Mouse (Mus musculus): ENCODE measurements around the gene Clcnkb. TPM values are rescaled to one million over a fixed set of nuclear protein-coding genes. Genes with fewer than 3 reads are reported as not detected.

The Clcnkb gene
- polyA plus RNA-seq, 1 experiment: 0.68 TPM

DNA sequence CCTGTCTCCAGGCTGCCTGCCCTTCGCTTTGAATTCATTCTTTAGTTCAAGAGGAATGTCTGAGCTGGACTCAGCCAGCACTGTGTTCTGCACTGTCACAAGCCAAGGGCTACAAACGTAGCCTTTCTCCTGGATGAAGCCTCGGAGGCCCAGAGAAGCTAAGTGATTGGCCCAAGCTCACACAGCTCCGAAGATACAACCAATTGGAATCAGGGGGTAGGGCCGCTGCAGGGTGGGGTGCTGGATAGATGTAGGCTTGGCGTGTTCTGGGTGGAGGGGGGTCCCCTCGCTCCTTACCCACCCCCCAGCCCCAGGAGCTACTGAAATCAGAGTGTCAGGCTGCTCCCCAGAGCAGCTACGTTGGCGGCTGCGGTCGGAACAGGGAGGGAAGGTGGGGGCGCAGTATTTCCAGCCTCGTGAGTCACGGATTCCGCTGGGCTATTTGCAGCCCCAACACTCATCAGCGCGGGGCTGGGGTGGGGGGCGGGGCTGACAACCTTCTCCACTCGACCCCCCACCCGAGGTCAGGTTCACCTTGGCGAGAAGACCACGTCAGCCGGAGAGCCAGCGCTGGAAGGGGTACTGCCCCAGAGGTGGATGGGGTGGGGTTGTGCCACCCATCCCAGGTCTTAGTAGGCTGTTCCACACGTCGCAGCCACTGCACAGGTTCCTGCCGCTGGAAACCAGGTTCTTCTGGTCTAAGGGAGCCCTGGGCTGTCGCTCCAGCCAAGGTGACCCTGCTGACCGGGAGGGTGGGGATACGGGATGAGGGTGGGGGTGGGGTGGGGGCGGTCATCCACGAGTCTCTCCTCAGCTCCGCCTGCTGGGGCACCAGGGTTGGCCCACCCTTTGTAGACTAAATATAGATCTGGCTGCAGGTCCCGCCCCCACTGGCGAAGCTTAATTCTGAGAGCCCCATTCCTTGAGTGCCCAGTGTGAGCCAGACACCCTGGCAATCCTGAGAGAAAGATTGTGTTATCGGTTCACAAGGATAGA is 10.0 kb upstream of the Clcnkb start:
- peaks cover 28% of the 10 kb centered on the region for H3K4me1 ChIP-seq (ENCODE audit: control insufficient read depth, insufficient read depth, low read length)
- peak overlapping the region; percentile 10; the same call in 1 of the 2 replicates for H3K4me3 ChIP-seq (ENCODE audit: control insufficient read depth, low read depth, low read length)
- no peak for TF ChIP-seq POLR2A (IDR thresholded peaks at IDR 0.05; ENCODE audit: control insufficient read depth, low read depth, low read length)
- TF ChIP-seq CTCF (IDR thresholded peaks at IDR 0.05; ENCODE audit: control insufficient read depth, insufficient read depth, insufficient replicate concordance, low read depth, low read length): no peak
- H3K27ac ChIP-seq (ENCODE audit: control insufficient read depth, insufficient read depth, low read depth, low read length): no peak overlapping the region
- H3K27me3 ChIP-seq (ENCODE audit: control insufficient read depth, insufficient read depth, low read length): no peaks in the 10 kb centered on the region
- H3K36me3 ChIP-seq (ENCODE audit: control insufficient read depth, insufficient read depth, low read length): no peaks in the 10 kb centered on the region

DNA sequence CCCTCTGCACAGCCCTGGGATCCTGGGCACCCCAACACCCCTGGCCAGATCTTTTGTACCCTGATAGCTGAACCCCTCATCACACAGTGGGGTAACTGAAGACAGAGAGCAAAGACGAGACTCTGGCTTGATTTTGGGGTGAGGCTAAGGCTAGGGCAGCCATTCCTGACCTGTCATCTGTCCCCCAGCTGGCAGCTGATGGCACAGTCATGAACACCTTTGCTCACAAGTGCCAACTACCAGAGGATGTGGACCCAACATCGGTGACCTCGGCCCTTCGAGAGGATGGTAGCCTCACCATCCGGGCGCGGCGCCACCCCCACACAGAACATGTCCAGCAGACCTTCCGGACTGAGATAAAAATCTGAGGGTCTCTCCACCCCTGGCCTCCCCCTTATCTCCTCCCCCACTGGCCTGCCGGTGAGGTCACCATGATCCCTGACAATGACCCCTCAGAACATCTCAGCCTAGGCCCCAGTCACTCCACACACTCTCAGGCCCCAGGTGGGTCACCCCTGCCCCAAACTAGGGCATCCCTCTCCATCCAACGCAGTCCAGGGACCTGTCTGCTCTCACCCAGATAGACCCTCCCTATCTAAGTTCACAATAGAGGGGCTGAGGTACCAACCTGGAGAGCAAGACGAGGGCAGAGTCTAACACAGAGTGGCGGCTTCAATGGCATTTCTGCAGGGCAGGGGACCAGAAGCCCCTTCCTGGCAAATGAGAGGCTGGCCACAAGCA is 8.0 kb upstream of the Clcnkb start:
- Histone ChIP-seq H3K4me3 (ENCODE audit: control insufficient read depth, low read depth, low read length) (no peak overlapping the region), H3K27ac (ENCODE audit: control insufficient read depth, insufficient read depth, low read depth, low read length) (no peak overlapping the region), H3K27me3 (ENCODE audit: control insufficient read depth, insufficient read depth, low read length) (no peaks in the 10 kb centered on the region), H3K4me1 (ENCODE audit: control insufficient read depth, insufficient read depth, low read length) (peaks cover 33% of the 10 kb centered on the region), H3K36me3 (ENCODE audit: control insufficient read depth, insufficient read depth, low read length) (no peaks in the 10 kb centered on the region)
- TF ChIP-seq POLR2A (IDR thresholded peaks at IDR 0.05; ENCODE audit: control insufficient read depth, low read depth, low read length): no peak
- no peak for TF ChIP-seq CTCF (IDR thresholded peaks at IDR 0.05; ENCODE audit: control insufficient read depth, insufficient read depth, insufficient replicate concordance, low read depth, low read length)

DNA sequence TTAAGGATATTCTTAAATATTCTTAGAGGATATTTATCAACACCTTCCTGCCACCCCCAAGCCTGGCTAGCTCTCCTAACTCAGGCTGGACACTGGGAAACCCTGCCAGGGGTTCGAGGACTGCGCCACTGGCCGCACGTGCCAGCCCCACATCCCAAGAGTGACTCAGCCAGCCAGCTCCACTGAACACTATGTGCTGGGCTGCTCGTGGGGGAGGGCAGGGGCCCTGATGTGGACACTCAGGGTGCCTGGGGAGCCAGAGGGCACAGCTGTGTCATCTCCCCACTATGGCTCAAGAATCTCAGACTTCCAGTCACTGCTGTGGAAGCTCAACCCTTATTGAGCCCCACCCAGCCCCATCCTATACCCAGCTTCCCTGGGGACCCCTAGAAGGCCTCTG is 7.5 kb upstream of the Clcnkb start:
- no peak overlapping the region for H3K27ac ChIP-seq (ENCODE audit: control insufficient read depth, insufficient read depth, low read depth, low read length)
- no peak overlapping the region for H3K4me3 ChIP-seq (ENCODE audit: control insufficient read depth, low read depth, low read length)
- no peaks in the 10 kb centered on the region for H3K27me3 ChIP-seq (ENCODE audit: control insufficient read depth, insufficient read depth, low read length)
- H3K4me1 ChIP-seq (ENCODE audit: control insufficient read depth, insufficient read depth, low read length): peaks cover 33% of the 10 kb centered on the region
- TF ChIP-seq POLR2A (IDR thresholded peaks at IDR 0.05; ENCODE audit: control insufficient read depth, low read depth, low read length) (no peak), CTCF (IDR thresholded peaks at IDR 0.05; ENCODE audit: control insufficient read depth, insufficient read depth, insufficient replicate concordance, low read depth, low read length) (no peak)
- H3K36me3 ChIP-seq (ENCODE audit: control insufficient read depth, insufficient read depth, low read length): no peaks in the 10 kb centered on the region

DNA sequence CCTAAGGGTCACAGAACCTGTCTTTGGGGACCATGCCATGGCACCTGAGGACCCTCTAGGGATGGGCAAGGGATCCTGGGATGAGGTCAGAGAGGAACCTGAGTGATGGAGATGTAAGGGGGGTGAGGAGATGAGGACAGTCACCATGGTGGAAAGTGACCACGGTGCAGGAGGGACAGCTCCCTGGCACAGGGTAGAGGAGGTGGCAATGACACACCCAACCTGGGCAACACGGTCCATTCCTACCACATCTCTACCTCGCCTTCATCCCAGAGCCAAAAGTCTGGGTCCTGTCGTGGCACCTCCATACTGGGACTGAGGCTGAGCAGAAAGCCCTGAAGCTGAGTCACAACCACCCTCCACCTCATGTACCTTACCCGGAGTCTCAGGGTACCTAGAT is 7.0 kb upstream of the Clcnkb start:
- no peak for TF ChIP-seq CTCF (IDR thresholded peaks at IDR 0.05; ENCODE audit: control insufficient read depth, insufficient read depth, insufficient replicate concordance, low read depth, low read length)
- TF ChIP-seq POLR2A (IDR thresholded peaks at IDR 0.05; ENCODE audit: control insufficient read depth, low read depth, low read length): no peak
- Histone ChIP-seq H3K4me3 (ENCODE audit: control insufficient read depth, low read depth, low read length) (peak overlapping the region; percentile 71), H3K27me3 (ENCODE audit: control insufficient read depth, insufficient read depth, low read length) (no peaks in the 10 kb centered on the region), H3K36me3 (ENCODE audit: control insufficient read depth, insufficient read depth, low read length) (no peaks in the 10 kb centered on the region), H3K27ac (ENCODE audit: control insufficient read depth, insufficient read depth, low read depth, low read length) (peak overlapping the region; percentile 38; the same call in 1 of the 2 replicates), H3K4me1 (ENCODE audit: control insufficient read depth, insufficient read depth, low read length) (peaks cover 33% of the 10 kb centered on the region)

DNA sequence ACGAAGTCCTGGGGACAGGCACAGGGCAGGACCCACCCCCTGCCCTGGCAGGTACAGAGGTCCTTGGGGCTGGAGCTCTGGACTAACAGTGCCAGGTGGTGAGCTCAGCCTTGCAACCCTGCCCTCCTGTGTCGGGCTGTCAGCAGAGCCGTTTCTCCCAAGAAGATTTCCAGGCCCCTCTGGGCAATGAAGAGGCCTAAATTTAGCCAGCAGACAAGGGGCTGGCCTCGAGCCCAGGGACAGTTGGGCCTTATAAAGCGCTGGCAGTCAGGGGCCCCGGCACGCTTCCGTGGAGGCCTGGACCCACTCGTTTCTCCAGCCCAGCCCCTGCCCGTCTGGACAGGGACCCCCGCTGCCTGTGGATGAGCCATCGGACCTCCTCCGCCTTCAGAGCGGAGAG is 5.6 kb upstream of the Clcnkb start:
- Histone ChIP-seq H3K4me1 (ENCODE audit: control insufficient read depth, insufficient read depth, low read length) (peaks cover 33% of the 10 kb centered on the region), H3K4me3 (ENCODE audit: control insufficient read depth, low read depth, low read length) (peak overlapping the region; percentile 71), H3K27ac (ENCODE audit: control insufficient read depth, insufficient read depth, low read depth, low read length) (0 out of 2 replicates have a peak overlapping the region, but pooled peaks have one; percentile 2), H3K36me3 (ENCODE audit: control insufficient read depth, insufficient read depth, low read length) (no peaks in the 10 kb centered on the region), H3K27me3 (ENCODE audit: control insufficient read depth, insufficient read depth, low read length) (no peaks in the 10 kb centered on the region)
- no peak for TF ChIP-seq POLR2A (IDR thresholded peaks at IDR 0.05; ENCODE audit: control insufficient read depth, low read depth, low read length)

DNA sequence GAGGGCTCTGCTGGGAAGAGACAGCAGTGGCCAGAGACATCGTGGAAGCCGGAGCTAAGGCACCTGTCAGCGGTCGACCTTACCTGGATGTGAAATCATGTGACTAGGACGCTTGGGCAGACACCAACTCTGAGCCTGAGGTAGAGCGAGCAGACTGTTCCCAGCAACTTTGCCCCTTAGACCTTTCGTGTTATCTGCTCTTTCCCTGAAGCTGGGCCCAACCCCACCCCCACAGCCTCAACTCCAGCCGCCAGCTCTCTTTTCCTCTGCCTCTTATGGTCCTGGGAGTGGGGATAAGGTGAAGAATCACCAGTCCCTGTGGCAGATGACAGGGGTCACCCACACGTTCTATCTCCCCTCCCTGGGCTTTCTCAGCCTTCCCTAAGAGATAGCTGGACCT is 5.1 kb upstream of the Clcnkb start:
- Histone ChIP-seq H3K36me3 (ENCODE audit: control insufficient read depth, insufficient read depth, low read length) (no peaks in the 10 kb centered on the region), H3K27me3 (ENCODE audit: control insufficient read depth, insufficient read depth, low read length) (no peaks in the 10 kb centered on the region), H3K4me3 (ENCODE audit: control insufficient read depth, low read depth, low read length) (peak overlapping the region; percentile 71), H3K4me1 (ENCODE audit: control insufficient read depth, insufficient read depth, low read length) (peaks cover 34% of the 10 kb centered on the region), H3K27ac (ENCODE audit: control insufficient read depth, insufficient read depth, low read depth, low read length) (no peak overlapping the region)
- TF ChIP-seq CTCF (IDR thresholded peaks at IDR 0.05; ENCODE audit: control insufficient read depth, insufficient read depth, insufficient replicate concordance, low read depth, low read length) (no peak), POLR2A (IDR thresholded peaks at IDR 0.05; ENCODE audit: control insufficient read depth, low read depth, low read length) (no peak)

DNA sequence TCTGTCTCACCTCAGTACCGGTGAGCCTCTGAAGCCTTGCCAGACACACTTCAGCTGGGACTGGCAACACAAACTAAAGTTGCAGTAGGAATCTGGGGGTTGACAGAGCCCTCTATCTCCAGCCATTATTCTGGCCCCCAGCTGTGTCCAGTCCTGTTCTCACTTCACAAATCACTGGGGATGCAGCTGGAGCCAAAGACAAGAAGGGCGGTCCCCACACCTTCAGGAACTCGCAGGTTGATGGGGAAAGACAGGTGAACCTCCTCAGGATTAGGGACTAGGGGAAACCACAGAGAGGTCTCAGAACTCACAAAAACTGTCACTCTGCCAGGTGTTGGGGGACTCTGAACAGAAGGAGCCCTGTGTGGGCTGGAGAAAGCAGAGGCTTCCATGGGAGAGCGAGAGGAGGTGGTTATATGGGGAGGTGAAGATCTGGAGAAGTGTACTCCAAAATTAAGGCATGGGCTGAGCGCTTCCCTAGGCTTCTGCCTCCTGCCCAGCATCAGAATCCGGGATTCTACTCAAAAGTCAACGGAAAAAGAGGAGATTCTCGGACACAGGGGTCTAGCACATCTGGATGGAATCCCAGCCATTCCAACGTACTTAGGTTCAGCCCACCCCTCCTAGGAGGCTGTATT is 4.5 kb upstream of the Clcnkb start, which contains the start of gene Hspb7:
Gene Hspb7 (plus strand): TSS at position 588 of the 638 bp plus-strand sequence.
- Histone ChIP-seq H3K27ac (ENCODE audit: control insufficient read depth, insufficient read depth, low read depth, low read length) (0 out of 2 replicates have a peak within 1 kb of the TSS, but pooled peaks have one; percentile 2), H3K4me3 (ENCODE audit: control insufficient read depth, low read depth, low read length) (peak within 1 kb of the TSS; percentile 71), H3K4me1 (ENCODE audit: control insufficient read depth, insufficient read depth, low read length) (peaks cover 29% of the 10 kb centered on the region), H3K27me3 (ENCODE audit: control insufficient read depth, insufficient read depth, low read length) (no peaks in the 10 kb centered on the region), H3K36me3 (ENCODE audit: control insufficient read depth, insufficient read depth, low read length) (no peaks in the 10 kb centered on the region)
- TF ChIP-seq POLR2A (IDR thresholded peaks at IDR 0.05; ENCODE audit: control insufficient read depth, low read depth, low read length) (no peak), CTCF (IDR thresholded peaks at IDR 0.05; ENCODE audit: control insufficient read depth, insufficient read depth, insufficient replicate concordance, low read depth, low read length) (no peak)
